Mouse (Mus musculus) right cerebral cortex, postnatal 14 days (tissue): ENCODE measurements around the gene Lhx4.
A peak's percentile ranks its signal among the peaks of the same experiment; 100 is the strongest.

Experiments used
- DNase-seq: peaks from one replicate; pipeline ENCODE4 v3.0.0; 2022

The Lhx4 gene

GRCm38 (mm10) chr1:155751484-155752255 lies at the start of gene Lhx4:
Gene Lhx4 (minus strand): TSS chr1:155751684.
- no peak for DNase-seq

- no peak for DNase-seq
These were observed 46.5 kb upstream of the Lhx4 start for GRCm38 (mm10) chr1:155798000-155798399.

- DNase-seq, result no peak
These were observed 45.9 kb upstream of the Lhx4 start for GRCm38 (mm10) chr1:155797425-155797824.

- DNase-seq, result no peak
These were observed 45.4 kb upstream of the Lhx4 start for GRCm38 (mm10) chr1:155796757-155797405.

- no peak for DNase-seq
These were observed 44.3 kb upstream of the Lhx4 start for GRCm38 (mm10) chr1:155795791-155796233.

- DNase-seq, result no peak
These were observed 43.4 kb upstream of the Lhx4 start for GRCm38 (mm10) chr1:155794855-155795254.

GRCm38 (mm10) chr1:155791919-155792318 lies 40.4 kb upstream of the Lhx4 start:
- no peak for DNase-seq

- DNase-seq, result no peak
These were observed 38.9 kb upstream of the Lhx4 start for GRCm38 (mm10) chr1:155790111-155790974.

- no peak for DNase-seq
These were observed 34.4 kb upstream of the Lhx4 start for GRCm38 (mm10) chr1:155785886-155786285.

GRCm38 (mm10) chr1:155784343-155785205 lies 33.1 kb upstream of the Lhx4 start:
- DNase-seq, result peak; percentile 59

GRCm38 (mm10) chr1:155782382-155782781 lies 30.9 kb upstream of the Lhx4 start:
- DNase-seq, result no peak

- DNase-seq, result no peak
These were observed 26.4 kb upstream of the Lhx4 start for GRCm38 (mm10) chr1:155777641-155778625.

- no peak for DNase-seq
These were observed 7.7 kb upstream of the Lhx4 start for GRCm38 (mm10) chr1:155759167-155759566.

- DNase-seq, result no peak
These were observed 7.2 kb upstream of the Lhx4 start for GRCm38 (mm10) chr1:155758711-155759110.

GRCm38 (mm10) chr1:155757621-155758020 lies 6.1 kb upstream of the Lhx4 start:
- DNase-seq, result no peak

GRCm38 (mm10) chr1:155753411-155753810 lies 1.9 kb upstream of the Lhx4 start:
- no peak for DNase-seq

GRCm38 (mm10) chr1:155750517-155751178 lies 836 bp downstream of the Lhx4 start:
- no peak for DNase-seq

- no peak for DNase-seq
These were observed 3.6 kb downstream of the Lhx4 start for GRCm38 (mm10) chr1:155747911-155748310.

- no peak for DNase-seq
These were observed 4.5 kb downstream of the Lhx4 start for GRCm38 (mm10) chr1:155747011-155747410.
